Mouse (Mus musculus): Measurements from ENCODE around the gene Xaf1.

The Xaf1 gene

GRCm38 (mm10) chr11:72361385-72362346 is 60.2 kb downstream of the Xaf1 start:
- peak; percentile 58 to 62 for DNase-seq (ENCODE audit: low spot score in 2 of 2)

GRCm38 (mm10) chr11:72362347-72362741 is 60.9 kb downstream of the Xaf1 start, which contains the start of gene Tekt1:
TSS of gene Tekt1 (minus strand) at chr11:72362442.
- DNase-seq (ENCODE audit: low spot score in 2 of 2) = no peak
